Mouse (Mus musculus) cerebral cortex, adult 2 months (tissue): ENCODE results near the gene Stpg2.

Experiments used
- WGBS: fragments of 180-500 bp; shearing (Covaris S2); methylation state at CpG from one replicate; pipeline ENCODE4 v1.1.7; 2018; 5-methylcytosine and 5-hydroxymethylcytosine counted together

The Stpg2 gene

DNA sequence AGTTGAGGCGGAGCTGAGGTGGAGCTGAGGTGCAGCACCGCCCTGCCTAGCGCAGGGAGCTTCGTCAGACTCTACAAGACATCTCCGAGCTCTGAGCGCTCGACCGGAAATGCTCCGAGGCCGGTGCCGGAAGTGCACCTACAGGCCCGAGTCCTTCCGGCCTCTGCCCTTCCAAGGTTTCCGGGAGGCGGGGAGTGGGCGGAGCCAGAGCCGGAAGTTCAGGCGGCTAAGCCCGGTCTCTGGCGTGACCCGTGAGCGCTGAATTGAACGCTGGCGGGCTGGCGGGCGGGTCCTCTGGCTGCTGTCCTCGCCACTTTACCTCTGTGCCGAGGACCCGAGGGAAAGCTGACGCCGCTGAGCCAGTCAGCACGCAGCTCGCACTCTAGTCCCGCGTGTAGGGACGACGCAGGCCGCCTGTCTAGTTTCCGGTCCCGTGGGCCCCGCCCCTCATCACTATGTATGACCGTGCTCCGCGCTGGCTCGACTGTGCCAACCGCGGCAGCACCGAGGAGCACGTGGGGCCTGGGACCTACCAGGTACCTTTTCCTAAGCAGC is at the start of gene Stpg2:
Gene Stpg2 (plus strand): TSS at position 251 of the 555 bp plus-strand sequence.
- 1% methylated on average over 49 of the region's 49 CpGs for WGBS

DNA sequence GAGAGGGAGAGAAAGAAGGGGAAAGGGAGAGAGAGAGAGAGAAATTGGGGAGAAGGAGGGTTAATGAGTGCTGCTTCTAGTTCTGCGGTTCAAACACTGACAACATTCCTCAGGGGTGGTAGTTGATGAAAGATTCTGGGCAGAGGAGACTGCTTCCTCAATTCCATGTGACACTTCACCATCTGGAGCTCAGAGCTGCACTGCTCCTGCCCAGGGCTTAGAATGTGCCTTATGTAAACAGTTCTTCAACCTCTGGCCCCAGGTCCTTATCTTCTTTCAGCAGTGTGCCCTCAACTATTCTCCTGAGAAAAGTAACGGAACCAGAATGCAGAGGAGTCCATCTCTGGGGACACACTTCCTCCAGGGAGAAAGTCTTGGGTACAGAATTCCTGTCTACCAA is 43.3 kb upstream of the Stpg2 start:
- WGBS, result 58% methylated on average over 2 of the region's 2 CpGs

GRCm38 (mm10) chr3:139162658-139163057 is 42.8 kb upstream of the Stpg2 start:
- WGBS, result 54% methylated on average over 4 of the region's 4 CpGs

GRCm38 (mm10) chr3:139168510-139169269 is 36.8 kb upstream of the Stpg2 start:
- 43% methylated on average over 4 of the region's 4 CpGs for WGBS

GRCm38 (mm10) chr3:139169740-139170139 is 35.8 kb upstream of the Stpg2 start:
- WGBS, result 30% methylated on average over 1 of the region's 1 CpGs

- WGBS, result 58% methylated on average over 1 of the region's 1 CpGs
These were observed 28.6 kb upstream of the Stpg2 start for GRCm38 (mm10) chr3:139176936-139177335.

DNA sequence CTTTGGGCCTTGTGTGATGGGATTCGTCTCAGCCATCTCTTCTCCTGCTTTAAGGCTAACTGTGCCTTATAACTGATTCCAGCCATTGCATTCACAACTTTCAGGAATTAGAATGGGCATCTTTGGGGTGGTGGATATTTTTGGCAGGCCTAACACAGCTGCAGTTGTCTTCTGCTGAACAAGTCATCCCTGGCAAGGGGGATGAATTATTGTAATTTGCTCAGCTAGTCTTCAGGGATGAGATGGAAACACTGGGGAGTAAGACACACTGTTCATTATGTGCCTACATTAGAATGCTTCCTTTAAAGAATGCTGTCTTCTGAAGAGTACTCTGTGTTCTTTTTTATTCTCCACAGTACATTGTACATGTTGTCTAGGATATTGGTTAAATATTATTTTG is 14.0 kb upstream of the Stpg2 start:
- 40% methylated on average over 1 of the region's 1 CpGs for WGBS

DNA sequence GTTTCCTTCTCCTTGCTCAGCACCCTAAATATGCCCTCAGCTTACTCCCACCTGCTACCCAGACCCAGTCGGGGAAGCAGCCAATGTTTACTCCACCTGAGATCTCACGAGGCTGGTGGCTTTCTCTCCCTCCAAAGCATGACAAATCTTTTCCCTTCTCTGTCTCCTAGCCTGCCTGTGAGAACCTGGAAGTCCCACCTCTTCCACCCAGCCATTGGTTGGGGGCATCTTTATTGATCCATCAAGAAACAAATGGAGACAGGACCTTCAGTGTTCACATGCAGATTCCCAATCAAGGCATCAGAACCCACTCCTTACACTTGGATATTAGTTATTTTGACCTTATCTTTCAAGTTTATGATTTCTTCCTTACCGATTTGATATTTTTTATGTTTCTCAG is 7.1 kb upstream of the Stpg2 start:
- 71% methylated on average over 3 of the region's 3 CpGs for WGBS

DNA sequence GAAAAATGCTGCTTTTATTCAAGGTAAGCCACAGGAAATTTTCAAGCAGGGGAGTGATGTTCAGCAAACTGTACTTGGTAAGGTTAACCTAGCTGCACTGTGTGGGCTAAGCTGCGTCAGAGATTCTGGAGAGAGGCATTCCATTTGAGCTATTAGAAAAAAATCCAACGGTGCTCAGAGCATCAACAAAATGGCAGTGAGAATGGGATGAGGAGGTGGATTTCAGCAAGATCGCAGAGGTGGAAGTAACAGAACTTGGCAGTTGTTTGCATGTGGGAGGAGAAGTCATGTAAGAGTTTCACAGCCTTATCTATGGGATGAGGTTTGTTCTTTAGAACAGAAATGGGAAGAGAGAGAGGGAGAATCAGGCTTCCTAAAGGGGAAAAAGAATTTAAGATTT is 5.2 kb upstream of the Stpg2 start:
- 35% methylated on average over 3 of the region's 3 CpGs for WGBS

- WGBS, result 41% methylated on average over 9 of the region's 9 CpGs
These were observed 11.5 kb downstream of the Stpg2 start for GRCm38 (mm10) chr3:139216945-139217344.

GRCm38 (mm10) chr3:139225123-139225522 is 19.6 kb downstream of the Stpg2 start:
- 78% methylated on average over 3 of the region's 3 CpGs for WGBS

- WGBS, result 91% methylated on average over 4 of the region's 4 CpGs
These were observed 21.3 kb downstream of the Stpg2 start for GRCm38 (mm10) chr3:139226811-139227210.

- WGBS, result 59% methylated on average over 2 of the region's 2 CpGs
These were observed 39.7 kb downstream of the Stpg2 start for GRCm38 (mm10) chr3:139245219-139245618.

DNA sequence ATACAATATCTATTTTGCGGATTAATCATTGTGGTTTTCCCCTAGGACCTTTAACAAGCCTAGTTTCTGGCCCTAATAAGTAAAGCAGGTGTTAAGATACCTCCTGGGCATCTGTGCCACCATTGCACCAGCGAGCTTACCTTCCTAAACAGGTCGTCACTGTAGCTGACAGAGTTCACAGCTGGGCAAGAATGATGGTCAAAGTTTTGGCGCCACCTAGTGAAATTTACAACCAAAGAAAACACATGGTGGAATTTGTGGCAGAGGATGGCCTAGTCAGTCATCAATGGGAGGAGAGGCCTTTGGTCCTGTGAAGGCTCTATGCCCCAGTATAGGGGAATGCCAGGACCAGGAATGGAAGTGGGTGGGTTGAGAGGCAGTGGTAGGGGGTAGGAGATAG is 41.0 kb downstream of the Stpg2 start:
- WGBS, result 62% methylated on average over 4 of the region's 4 CpGs

DNA sequence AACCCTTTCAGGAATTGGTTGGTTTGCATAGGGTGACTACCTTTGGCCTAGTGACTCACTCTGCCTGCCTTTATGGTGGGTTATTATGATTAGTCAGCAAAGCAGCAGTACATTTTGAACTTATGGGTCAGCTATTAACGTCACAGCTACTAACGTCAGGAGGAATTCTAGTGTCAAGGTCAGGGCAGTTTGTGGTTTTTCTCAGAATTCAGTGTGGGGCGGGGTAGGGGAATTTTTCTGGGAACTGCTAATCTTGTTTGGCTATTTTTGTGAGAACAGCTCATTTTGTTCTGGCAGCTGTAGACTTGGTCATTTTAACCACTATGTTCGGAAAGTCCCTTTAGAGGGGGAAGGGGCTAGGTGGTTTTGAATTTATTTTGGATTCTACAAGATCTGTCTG is 56.9 kb downstream of the Stpg2 start:
- WGBS, result 83% methylated on average over 4 of the region's 4 CpGs

DNA sequence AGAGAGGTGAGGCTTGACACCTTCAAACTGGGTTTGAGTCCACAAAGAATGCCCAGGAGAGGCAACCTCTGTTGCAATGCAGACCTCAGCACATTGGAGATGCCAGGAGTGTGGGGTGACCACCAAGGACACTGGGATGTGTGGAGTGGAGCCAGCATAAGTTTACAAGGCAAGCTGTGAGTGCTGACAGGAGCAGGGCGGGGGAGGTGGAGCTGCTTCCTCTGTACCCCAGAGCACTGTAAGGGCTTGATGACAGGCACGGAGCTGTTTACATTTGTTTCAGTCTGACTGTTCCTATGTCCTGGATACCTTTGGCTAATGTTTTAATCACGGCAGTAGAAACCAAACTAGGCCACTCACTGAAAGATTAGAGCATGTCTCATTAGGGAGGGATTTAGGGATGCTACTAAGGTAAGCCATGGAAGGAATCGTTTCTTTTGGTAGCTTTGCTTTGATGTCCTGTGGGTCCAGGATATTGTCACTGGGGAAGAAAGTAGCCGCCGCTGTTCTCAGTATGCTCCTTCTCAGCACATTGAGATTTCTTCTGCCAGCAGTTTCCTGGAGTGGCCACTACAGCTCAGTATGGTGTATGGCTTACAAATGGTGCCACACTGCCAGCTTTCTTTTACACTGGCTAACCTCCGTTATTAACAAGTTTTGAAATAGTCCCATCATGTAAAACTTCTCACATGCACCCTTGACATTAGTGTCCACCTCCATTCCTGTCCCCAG is 102.8 kb downstream of the Stpg2 start:
- whole genome bisulfite sequencing, result 46% methylated on average over 7 of the region's 7 CpGs

- 51% methylated on average over 2 of the region's 2 CpGs for WGBS
These were observed 106.2 kb downstream of the Stpg2 start for GRCm38 (mm10) chr3:139311721-139312120.

DNA sequence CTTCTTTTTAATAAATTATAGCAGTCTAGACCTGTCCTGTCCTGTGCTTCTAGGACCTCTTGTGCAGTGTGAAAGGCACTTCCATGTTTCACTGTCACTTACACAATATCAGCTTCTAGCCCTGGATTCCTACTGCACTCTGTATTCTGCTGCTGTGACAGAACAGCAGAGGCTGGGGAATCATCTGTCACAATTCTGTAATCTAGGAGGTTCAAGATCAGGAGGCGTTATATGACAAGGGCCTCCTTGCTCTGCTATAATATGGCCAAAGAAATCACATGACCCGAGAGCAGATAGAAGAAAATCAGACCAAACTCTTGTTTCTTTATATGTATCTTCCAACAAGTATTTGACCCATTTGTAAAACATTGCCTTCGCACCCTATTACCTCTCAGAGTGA is 175.0 kb downstream of the Stpg2 start:
- 92% methylated on average over 3 of the region's 3 CpGs for WGBS

- 45% methylated on average over 9 of the region's 9 CpGs for WGBS
These were observed 191.8 kb downstream of the Stpg2 start for GRCm38 (mm10) chr3:139397077-139397865.

DNA sequence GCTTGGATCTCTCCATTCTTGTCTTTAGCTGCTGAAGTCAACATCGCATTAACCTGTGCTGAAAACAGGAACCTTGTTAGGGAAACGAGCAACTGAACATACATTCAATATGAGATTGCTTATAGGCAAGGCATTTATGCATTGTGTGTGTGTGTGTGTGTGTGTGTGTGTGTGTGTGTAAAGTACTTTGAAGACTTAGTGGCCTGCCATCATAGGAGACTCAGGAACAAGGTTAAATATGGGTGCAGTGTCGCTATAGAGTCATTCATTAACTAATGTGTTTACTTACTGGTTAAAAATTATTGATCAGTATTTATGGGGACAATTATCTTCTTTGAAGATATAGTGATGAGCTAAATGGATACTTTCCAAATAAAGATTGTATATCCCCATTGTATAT is 199.2 kb downstream of the Stpg2 start:
- 90% methylated on average over 3 of the region's 3 CpGs for WGBS

DNA sequence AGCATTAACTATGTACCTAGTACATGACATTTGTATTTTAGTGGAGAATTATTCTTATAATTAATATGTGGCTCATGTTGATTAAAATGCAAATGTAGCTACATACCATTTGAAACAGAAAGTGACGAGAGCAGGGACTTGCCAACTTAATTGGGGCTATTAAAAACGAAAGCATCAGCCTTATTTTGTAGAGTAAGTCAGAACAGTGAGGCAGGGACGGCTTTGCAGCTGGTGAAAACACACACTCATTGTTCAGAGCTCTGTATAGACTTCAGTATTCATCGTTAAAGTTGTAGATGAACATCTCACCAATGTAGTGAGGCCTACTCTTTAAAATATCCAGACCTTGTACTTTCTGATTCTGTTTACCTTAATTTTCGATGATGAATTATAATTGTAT is 213.6 kb downstream of the Stpg2 start:
- WGBS, result 57% methylated on average over 5 of the region's 5 CpGs

DNA sequence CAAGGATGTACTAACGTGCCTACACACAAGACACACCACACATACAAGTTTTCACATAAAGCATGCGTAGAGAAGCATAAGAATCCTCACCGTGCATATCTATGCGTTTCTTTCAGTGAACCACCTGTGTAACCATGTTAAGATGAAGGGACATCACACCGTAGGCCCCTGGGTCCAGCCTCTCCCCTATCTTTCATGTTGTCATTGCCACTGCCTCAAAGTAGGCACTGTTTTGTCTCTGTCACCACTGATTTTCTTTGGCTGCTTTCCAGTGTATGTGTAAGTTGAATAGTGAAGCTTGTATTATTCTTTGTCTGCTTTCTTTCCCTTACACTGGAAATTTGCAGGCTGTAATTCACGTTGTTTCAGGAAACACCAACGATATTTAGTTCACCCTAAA is 236.7 kb downstream of the Stpg2 start:
- 62% methylated on average over 7 of the region's 7 CpGs for WGBS
